Mouse (Mus musculus) cerebellum, postnatal 4 days (tissue): ENCODE results near the gene Cnih1.
"Not testable (repeated sequence)": the region's sequence is repeated elsewhere in the genome, so short reads cannot be mapped to it uniquely, and the experiment has no call there.

Source experiments
- DNase-seq, 2 experiments: peaks; one replicate each; pipeline ENCODE4 v3.0.0; 2022; ENCODE audit warnings: low spot score in 2 of 2, mixed read lengths in 1 of 2

Cnih1 gene

GRCm38 (mm10) chr14:46787787-46788504, at the start of gene Cnih1:
Cnih1 (minus strand) TSS chr14:46788411.
- peak; percentile 80 to 92 for DNase-seq

GRCm38 (mm10) chr14:46832354-46833272, 44.4 kb upstream of the Cnih1 start:
- DNase-seq = no peak

GRCm38 (mm10) chr14:46831837-46832333, 43.7 kb upstream of the Cnih1 start, which contains the start of gene Cgrrf1:
Cgrrf1 (plus strand) TSS chr14:46832125.
- DNase-seq = peak; percentile 80 to 88

GRCm38 (mm10) chr14:46831295-46831694, 43.1 kb upstream of the Cnih1 start:
- no peak for DNase-seq

DNA sequence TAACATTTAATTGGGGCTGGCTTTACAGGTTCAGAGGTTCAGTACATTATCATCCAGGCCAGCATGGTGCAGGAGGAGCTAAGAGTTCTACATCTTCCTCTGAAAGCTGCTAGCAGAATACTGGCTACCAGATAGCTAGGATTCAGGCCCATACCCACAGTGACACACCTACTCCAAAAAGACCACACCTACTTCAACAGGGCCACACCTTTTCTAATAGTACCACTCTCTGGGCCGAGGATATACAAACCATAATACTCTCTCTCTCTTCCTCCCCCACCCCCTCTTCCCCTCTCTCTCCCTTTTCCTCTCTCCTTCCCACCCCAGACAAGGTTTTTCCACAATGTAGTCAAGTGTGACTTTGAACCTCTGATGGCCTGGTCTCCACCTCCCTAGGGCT, 39.2 kb upstream of the Cnih1 start:
- no peak for DNase-seq

DNA sequence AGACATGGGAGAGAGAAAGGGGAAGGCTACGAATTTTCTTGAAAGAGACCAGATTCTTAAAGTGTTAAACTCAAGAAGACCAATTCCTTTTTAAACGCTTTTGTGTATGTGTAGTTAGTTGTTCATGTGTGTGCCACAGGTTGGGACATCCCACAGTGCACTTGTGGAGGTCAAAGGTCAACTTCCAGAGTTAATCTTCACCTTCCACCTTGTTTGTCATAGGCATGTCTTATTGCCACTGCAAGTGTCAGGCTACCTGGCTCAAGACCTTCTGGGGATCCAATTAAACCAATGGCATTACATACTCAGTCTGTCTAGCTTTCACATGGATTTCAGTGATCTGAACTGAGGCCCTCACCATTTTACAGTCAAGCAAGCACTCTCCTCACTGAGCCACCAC, 35.8 kb upstream of the Cnih1 start:
- DNase-seq = no peak

GRCm38 (mm10) chr14:46821873-46822716, 33.9 kb upstream of the Cnih1 start, which contains the start of gene Gmfb:
Gmfb (minus strand) TSS chr14:46822242.
- DNase-seq = peak; percentile 95 to 96

- DNase-seq = no peak
Observed at GRCm38 (mm10) chr14:46821271-46821872, 33.2 kb upstream of the Cnih1 start.

DNA sequence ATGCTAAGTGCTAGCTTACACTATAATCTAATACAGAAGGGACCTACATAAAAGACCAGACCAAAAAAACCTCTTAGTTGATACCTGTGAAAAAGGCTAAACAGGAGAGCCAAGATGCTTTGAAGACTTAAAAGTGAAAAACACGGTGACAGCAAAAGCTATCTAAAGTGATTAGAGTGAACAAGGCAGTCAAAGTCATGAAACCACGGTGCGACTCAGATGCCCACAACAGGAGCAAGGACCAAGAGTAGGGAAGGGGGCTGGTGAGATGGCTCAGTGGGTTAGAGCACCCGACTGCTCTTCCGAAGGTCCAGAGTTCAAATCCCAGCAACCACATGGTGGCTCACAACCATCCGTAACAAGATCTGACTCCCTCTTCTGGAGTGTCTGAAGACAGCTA, 31.8 kb upstream of the Cnih1 start:
- DNase-seq = not testable (repeated sequence)

DNA sequence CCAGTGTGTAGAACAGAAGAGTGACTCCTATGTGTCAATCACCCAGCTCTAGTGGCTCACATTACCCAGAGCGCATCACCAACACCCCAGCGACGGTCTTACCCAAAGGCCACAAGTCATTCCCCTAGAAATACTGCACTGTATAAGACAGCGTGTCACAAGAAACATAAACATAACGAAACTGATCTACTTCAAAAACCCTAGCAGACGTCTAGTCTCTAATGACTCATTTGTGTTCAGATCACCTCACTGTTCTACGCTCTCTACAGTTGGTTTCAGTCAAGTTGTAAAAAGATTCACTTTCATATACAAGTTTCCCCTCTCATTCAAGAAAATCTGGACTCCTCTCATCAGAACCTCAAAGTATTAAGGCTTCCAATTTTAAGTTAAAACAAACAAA, 30.5 kb upstream of the Cnih1 start:
- no peak for DNase-seq

DNA sequence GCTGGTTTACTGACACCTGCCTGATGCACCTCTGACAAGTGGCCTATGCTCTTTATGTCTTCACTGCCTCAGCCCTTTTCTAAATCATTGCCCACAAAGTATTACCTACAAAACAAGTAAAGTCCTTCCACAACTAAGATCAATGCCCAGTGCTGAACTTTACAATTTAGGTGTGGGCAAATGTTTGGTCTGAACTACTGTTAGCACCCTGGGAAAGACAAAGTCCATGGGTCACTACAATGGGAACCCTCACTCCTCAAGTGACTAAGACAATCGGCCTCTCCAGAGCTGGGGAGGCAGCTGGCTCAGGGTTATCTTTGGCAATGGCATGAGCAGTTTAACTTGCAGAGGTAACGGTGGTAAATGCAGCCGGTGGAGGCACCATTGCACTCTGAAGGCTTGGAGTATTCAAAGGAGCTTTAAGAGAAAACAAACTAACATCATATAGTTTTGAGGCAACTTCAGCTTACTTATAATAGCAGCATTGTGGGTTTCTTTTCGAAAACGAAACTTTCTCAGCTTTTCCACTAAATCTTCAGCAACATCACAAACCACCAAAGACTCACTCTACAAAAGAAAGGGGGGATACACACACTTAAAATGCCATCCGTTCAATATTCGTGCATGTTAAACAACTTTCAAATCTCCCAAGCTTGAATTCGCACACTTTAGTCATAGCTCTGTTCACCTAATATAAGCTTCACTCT, 28.9 kb upstream of the Cnih1 start:
- DNase-seq = no peak

- no peak for DNase-seq
Observed at GRCm38 (mm10) chr14:46815640-46816039, 27.4 kb upstream of the Cnih1 start.

GRCm38 (mm10) chr14:46807927-46808326, 19.7 kb upstream of the Cnih1 start:
- DNase-seq = no peak

DNA sequence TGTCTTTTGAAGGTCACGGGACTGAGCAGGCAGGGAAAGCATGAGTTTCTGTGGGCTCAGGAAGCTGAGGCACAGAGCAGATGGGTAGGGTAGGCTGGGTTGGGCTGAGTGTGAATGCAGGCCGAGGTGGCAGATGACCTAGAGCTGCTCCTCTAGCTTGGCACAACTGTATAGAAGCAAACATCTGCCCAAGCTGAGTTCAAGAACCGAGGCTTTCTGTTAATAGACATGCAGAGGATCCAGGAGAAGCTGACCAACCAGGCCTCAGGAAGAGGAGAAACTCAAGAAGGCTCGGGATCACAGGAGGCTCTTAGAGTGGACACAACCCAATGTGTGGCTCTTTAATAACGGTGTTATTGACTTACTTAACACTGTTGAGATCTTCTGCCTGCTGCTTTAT, 18.0 kb upstream of the Cnih1 start:
- DNase-seq = no peak

DNA sequence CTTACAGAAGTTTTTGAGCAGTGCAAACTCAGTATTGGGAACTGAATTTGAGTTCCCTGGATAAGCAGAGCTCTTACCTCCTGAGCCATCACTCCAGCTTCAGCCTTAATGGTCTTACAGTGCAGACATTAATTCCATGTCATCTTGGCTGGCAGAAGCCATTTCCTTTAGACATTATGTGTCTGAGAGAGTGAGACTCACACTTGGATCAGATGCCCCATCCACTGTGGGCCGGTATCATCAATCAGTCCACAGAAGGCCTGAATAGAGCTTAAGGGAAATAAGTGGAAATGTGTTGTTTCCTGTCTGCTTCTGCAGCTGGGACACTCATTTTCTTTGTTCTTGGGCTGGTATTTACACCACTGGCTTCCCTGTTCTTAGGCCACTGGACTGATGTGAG, 15.6 kb upstream of the Cnih1 start:
- DNase-seq = peak in 1 of 2 experiments; percentile 5

DNA sequence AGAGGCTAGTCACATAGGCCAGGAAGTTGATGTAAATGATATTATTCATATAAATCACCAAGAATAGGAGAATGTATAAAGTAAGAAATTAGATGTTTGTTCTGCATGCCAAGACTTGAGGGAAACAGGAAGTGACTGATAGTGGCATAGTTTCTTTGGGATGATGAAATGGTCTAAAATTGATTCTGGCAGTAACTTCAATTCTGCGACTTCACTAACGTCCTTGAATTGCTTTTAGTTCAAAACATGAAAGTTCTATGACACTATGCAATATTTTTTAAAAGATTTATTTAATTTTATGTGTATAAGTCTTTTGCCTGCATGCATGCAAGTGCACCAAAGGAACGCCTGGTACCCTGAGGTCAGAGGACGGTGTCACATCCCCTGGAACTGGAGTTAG, 15.0 kb upstream of the Cnih1 start:
- DNase-seq = no peak

- DNase-seq = no peak
Observed at GRCm38 (mm10) chr14:46800684-46801345, 12.6 kb upstream of the Cnih1 start.

DNA sequence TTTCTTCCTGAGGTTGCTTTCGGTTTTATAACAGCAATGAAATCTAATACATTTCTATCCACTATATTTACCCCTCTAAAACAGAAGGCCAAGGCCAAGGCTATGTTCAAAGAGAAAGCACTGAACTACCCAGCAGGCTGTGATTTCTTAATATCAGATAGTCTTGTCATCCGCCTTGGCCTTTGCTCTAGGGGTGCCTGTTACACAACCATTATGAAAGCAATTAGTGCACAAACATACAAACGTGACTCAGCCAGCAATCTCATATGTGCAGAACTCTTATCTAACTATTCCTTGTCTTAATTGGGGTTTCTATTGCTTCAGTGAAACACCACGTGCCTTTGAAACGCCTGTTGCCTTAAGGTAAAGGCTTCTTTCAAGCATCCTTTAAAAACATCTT, 5.9 kb upstream of the Cnih1 start:
- no peak for DNase-seq

GRCm38 (mm10) chr14:46790723-46791122, 2.5 kb upstream of the Cnih1 start:
- DNase-seq = no peak

DNA sequence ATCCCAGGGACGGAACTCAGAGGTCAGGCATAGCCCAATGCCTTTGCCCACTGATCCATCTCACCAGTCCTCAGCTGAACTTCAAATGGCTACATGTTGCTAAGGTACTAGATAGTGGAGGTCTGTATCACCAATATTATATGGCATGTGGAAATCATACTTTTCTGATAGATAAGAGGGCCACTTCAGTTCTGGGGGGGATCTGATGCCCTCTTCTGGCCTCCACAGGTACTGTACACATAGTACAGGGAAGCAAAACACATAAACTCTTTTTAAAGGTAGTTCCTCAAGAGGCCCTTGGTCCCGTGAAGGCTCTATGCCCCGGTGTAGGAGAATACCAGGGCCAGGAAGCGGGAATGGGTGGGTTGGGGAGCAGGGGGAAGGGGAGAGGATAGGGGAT, 2.1 kb upstream of the Cnih1 start:
- no peak for DNase-seq
